Mouse (Mus musculus) midbrain, embryonic 11.5 days (tissue): Measurements from ENCODE around the gene Epb41l5. TPM values are rescaled to one million over a fixed set of nuclear protein-coding genes. Genes with fewer than 3 reads are reported as not detected.

Experiments
- ATAC-seq: fragments of 200-750 bp; cut with Nextera tagmentation; 2 replicates; pipeline ENCODE4 v1.8.0; 2017; ENCODE audit warnings: moderate TSS enrichment, moderate library complexity; ENCODE audit not compliant: low FRiP score
- DNase-seq: peaks from one replicate; pipeline ENCODE4 v3.0.0; 2015; ENCODE audit warnings: low spot score; ENCODE audit errors: missing footprints
- H3K27ac ChIP-seq: fragments of 300-500 bp; sonication (generic); 2 replicates; pipeline ENCODE4 v1.5.1; 2014; ENCODE audit warnings: low read depth, low read length
- H3K27me3 ChIP-seq: fragments of 300-500 bp; sonication (generic); 2 replicates; pipeline ENCODE4 v1.6.1; 2014; ENCODE audit warnings: mild to moderate bottlenecking, low read length, moderate library complexity, mixed read lengths; ENCODE audit not compliant: control insufficient read depth, insufficient read depth
- H3K36me3 ChIP-seq: fragments of 300-500 bp; sonication (generic); 2 replicates; pipeline ENCODE4 v1.6.1; 2014; ENCODE audit warnings: mild to moderate bottlenecking, low read length, moderate library complexity, mixed read lengths; ENCODE audit not compliant: control insufficient read depth, insufficient read depth
- H3K4me1 ChIP-seq: fragments of 300-500 bp; sonication (generic); 2 replicates; pipeline ENCODE4 v1.6.1; 2014; ENCODE audit warnings: low read length; ENCODE audit not compliant: control insufficient read depth, insufficient read depth
- H3K4me2 ChIP-seq: fragments of 300-500 bp; sonication (generic); 2 replicates; pipeline ENCODE4 v1.6.1; 2014; ENCODE audit warnings: mild to moderate bottlenecking, moderate library complexity
- H3K4me3 ChIP-seq: fragments of 300-500 bp; sonication (generic); 2 replicates; pipeline ENCODE4 v1.5.1; 2014; ENCODE audit warnings: low read depth, low read length
- H3K9ac ChIP-seq: fragments of 300-500 bp; sonication (generic); 2 replicates; pipeline ENCODE4 v1.6.1; 2014; ENCODE audit warnings: low read length
- H3K9me3 ChIP-seq: fragments of 300-500 bp; sonication (generic); 2 replicates; pipeline ENCODE4 v1.6.1; 2016; ENCODE audit warnings: low read length; ENCODE audit not compliant: control insufficient read depth
- WGBS: fragments of 180-500 bp; shearing (Covaris S2); extraction: QIAGEN DNeasy Blood & Tissue Kit; methylation state at CpG from one replicate; pipeline ENCODE4 v1.1.7; 2014; 5-methylcytosine and 5-hydroxymethylcytosine counted together
- polyA plus RNA-seq: library from polyadenylated mRNA; unstranded; fragments of >200 nt; fragmentation: Nextera tagmentation; extraction: Ambion mirVana; gene quantifications from 2 replicates; pipeline ENCODE4 v1.2.1, GENCODE M21; 2014

Epb41l5 gene
- polyA plus RNA-seq, 1 experiment from 2014 or later = 48.9 TPM

DNA sequence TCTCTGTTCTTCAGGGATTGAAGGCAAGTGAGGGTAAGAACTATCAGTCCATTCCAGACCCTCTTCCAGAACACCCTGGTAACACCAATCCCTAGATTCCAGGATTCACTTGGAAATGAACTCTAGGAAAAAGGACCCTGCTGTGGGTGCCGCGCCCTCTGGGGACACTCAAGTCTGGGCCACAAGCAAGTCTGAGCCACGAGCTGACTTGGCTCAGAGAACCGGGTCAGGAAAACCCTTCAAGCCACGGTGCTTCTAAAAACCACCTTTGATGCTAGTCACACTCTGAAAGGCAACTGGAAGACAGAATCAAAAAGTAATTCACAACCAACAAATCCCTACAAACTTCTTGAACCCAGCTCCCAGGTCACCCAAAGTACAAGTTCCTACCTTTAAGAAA, 145.0 kb downstream of the Epb41l5 start:
- peaks cover 7% of the 10 kb centered on the region for H3K27me3 ChIP-seq
- H3K9me3 ChIP-seq = no peaks in the 10 kb centered on the region
- ATAC-seq (no peak), DNase-seq (no peak)
- H3K9ac ChIP-seq = peak overlapping the region; percentile 77
- no peak overlapping the region for H3K27ac ChIP-seq
- H3K4me1 ChIP-seq = peaks cover 8% of the 10 kb centered on the region; the same call in 1 of the 2 replicates
- no peaks in the 10 kb centered on the region; the same call in 1 of the 2 replicates for H3K36me3 ChIP-seq
- peak overlapping the region; percentile 66 for H3K4me3 ChIP-seq
- 24% methylated on average over 5 of the region's 5 CpGs for WGBS
- H3K4me2 ChIP-seq = peak overlapping the region; percentile 83

GRCm38 (mm10) chr1:119503181-119503580, 145.6 kb downstream of the Epb41l5 start:
- H3K9me3 ChIP-seq = no peaks in the 10 kb centered on the region
- DNase-seq = no peak
- WGBS = 87% methylated on average over 3 of the region's 3 CpGs
- H3K36me3 ChIP-seq = no peaks in the 10 kb centered on the region; the same call in 1 of the 2 replicates
- H3K4me1 ChIP-seq = peaks cover 8% of the 10 kb centered on the region; the same call in 1 of the 2 replicates
- peaks cover 7% of the 10 kb centered on the region for H3K27me3 ChIP-seq
- no peak for ATAC-seq
- H3K4me3 ChIP-seq = peak overlapping the region; percentile 66; the same call in 1 of the 2 replicates
- no peak overlapping the region for H3K9ac ChIP-seq
- no peak overlapping the region; the same call in 1 of the 2 replicates for H3K4me2 ChIP-seq
- H3K27ac ChIP-seq = no peak overlapping the region

DNA sequence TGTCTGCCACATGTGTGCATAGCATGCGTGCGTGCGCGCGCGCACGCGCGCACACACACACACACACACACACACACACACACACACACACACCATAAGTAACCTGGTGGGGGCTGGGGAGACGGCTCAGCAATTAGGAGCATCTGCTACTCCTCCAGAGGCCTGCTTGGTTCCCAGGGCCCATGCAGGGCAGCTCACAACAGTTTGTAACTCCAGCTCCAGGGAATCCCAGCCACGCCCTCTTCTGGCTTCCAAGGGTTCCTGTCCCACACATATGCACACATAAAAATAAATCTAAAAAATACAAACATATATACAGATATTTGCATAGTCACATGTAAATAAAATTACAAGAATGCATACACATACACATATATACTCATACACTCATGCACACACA, 146.1 kb downstream of the Epb41l5 start:
- no peak for ATAC-seq
- 92% methylated on average over 11 of the region's 11 CpGs for WGBS
- DNase-seq = no peak

DNA sequence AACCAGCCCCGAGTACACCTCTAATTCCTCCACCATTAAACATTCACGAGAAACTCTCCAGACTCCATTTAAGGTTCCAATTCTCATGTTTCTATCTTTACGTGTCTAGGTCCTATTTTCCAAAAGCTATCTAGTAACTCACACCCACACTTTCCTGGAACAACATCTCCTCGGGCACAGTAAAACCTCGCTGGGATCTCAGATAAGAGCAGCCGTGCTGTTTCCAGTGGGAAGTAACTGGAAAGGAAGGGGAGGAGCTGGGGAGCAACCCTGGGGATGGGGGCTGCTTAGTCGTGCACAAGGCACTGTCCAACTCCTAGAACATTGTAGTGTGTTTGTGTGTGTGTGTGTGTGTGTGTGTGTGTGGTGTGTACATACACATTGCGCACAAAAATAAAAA, 146.9 kb downstream of the Epb41l5 start:
- DNase-seq (no peak), ATAC-seq (no peak)
- no peaks in the 10 kb centered on the region; the same call in 1 of the 2 replicates for H3K36me3 ChIP-seq
- H3K27me3 ChIP-seq = peaks cover 7% of the 10 kb centered on the region
- H3K9ac ChIP-seq = no peak overlapping the region
- H3K27ac ChIP-seq = no peak overlapping the region
- no peak overlapping the region for H3K4me2 ChIP-seq
- no peak overlapping the region for H3K4me3 ChIP-seq
- no peaks in the 10 kb centered on the region for H3K9me3 ChIP-seq
- peaks cover 8% of the 10 kb centered on the region; the same call in 1 of the 2 replicates for H3K4me1 ChIP-seq
- 84% methylated on average over 8 of the region's 8 CpGs for WGBS

More for the DNA sequence above, 146.1 kb downstream of the Epb41l5 start:
- H3K27ac ChIP-seq = no peak overlapping the region
- H3K27me3 ChIP-seq = peaks cover 7% of the 10 kb centered on the region
- no peak overlapping the region for H3K4me2 ChIP-seq
- H3K4me1 ChIP-seq = peaks cover 8% of the 10 kb centered on the region; the same call in 1 of the 2 replicates
- H3K36me3 ChIP-seq = no peaks in the 10 kb centered on the region; the same call in 1 of the 2 replicates
- H3K9me3 ChIP-seq = no peaks in the 10 kb centered on the region
- no peak overlapping the region for H3K4me3 ChIP-seq
- H3K9ac ChIP-seq = no peak overlapping the region

DNA sequence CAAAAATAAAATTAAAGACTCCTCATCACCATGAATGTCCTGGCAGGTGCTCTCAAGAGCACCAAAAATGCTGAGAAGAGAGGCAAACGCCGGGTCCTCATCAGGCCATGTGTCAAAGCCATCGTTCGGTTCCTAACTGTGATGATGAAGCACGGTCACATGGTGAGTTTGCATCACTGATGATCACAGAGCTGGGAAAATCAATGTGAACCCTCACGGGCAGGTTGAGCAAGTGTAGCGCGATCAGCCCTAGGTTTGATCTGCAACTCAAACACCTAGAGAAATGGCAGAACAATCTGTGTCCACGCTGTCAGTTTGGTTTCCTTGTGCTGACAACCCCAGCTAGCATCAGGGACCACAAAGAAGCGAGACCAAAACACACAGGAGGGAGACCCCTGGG, 149.3 kb downstream of the Epb41l5 start:
- no peak for ATAC-seq
- no peaks in the 10 kb centered on the region; the same call in 1 of the 2 replicates for H3K36me3 ChIP-seq
- H3K4me1 ChIP-seq = peaks cover 6% of the 10 kb centered on the region; the same call in 1 of the 2 replicates
- H3K9me3 ChIP-seq = no peaks in the 10 kb centered on the region
- no peak for DNase-seq
- no peaks in the 10 kb centered on the region for H3K27me3 ChIP-seq
- no peak overlapping the region for H3K27ac ChIP-seq
- H3K4me2 ChIP-seq = no peak overlapping the region
- no peak overlapping the region for H3K4me3 ChIP-seq
- no peak overlapping the region for H3K9ac ChIP-seq
- 91% methylated on average over 10 of the region's 10 CpGs for WGBS

GRCm38 (mm10) chr1:119498536-119499231, 150.1 kb downstream of the Epb41l5 start:
- Histone ChIP-seq H3K27ac (no peak overlapping the region), H3K9me3 (no peaks in the 10 kb centered on the region), H3K9ac (no peak overlapping the region), H3K4me3 (no peak overlapping the region), H3K4me1 (peaks cover 1% of the 10 kb centered on the region; the same call in 1 of the 2 replicates), H3K4me2 (no peak overlapping the region), H3K36me3 (no peaks in the 10 kb centered on the region; the same call in 1 of the 2 replicates), H3K27me3 (no peaks in the 10 kb centered on the region)
- DNase-seq = no peak
- no peak for ATAC-seq
- WGBS = 87% methylated on average over 9 of the region's 9 CpGs

GRCm38 (mm10) chr1:119497346-119498004, 151.3 kb downstream of the Epb41l5 start:
- Histone ChIP-seq H3K4me3 (no peak overlapping the region), H3K4me2 (no peak overlapping the region), H3K9me3 (no peaks in the 10 kb centered on the region), H3K9ac (no peak overlapping the region), H3K36me3 (no peaks in the 10 kb centered on the region; the same call in 1 of the 2 replicates), H3K27ac (no peak overlapping the region), H3K4me1 (no peaks in the 10 kb centered on the region), H3K27me3 (no peaks in the 10 kb centered on the region; the same call in 1 of the 2 replicates)
- ATAC-seq (no peak), DNase-seq (no peak)
- 77% methylated on average over 5 of the region's 5 CpGs for WGBS

- H3K27me3 ChIP-seq = no peaks in the 10 kb centered on the region; the same call in 1 of the 2 replicates
- no peak for DNase-seq
- H3K9me3 ChIP-seq = no peaks in the 10 kb centered on the region
- ATAC-seq = no peak
- H3K4me2 ChIP-seq = no peak overlapping the region
- WGBS = 89% methylated on average over 6 of the region's 6 CpGs
- no peaks in the 10 kb centered on the region for H3K36me3 ChIP-seq
- no peak overlapping the region for H3K27ac ChIP-seq
- no peaks in the 10 kb centered on the region for H3K4me1 ChIP-seq
- H3K9ac ChIP-seq = no peak overlapping the region
- no peak overlapping the region for H3K4me3 ChIP-seq
These were observed 153.4 kb downstream of the Epb41l5 start for GRCm38 (mm10) chr1:119495396-119495775.
